In genomic region chr6:52305877-52306389, GRCm38 (mm10) we compare ENCODE assay signal across 8 mouse cellular contexts. TPM values are rescaled to one million over a fixed set of nuclear protein-coding genes. Genes with fewer than 3 reads are reported as not detected.
DNase-seq lines count a peak whose midpoint lies in the region; ATAC-seq and TF ChIP-seq lines count a peak whose summit lies in the region.

No protein-coding gene starts in this region.

- peak; percentile 77 for DNase-seq in ES-CJ7 (ENCODE audit: low read depth, low spot score)
- DNase-seq in gastrocnemius, postnatal 10 days: peak; percentile 64
- peak; percentile 88 for DNase-seq in hindbrain, postnatal 0 days (ENCODE audit: low spot score)
- peak; percentile 33 to 42 for DNase-seq in left cerebral cortex, adult 8-10 months (ENCODE audit: low spot score in 2 of 2)
- peak; percentile 72 to 76 for DNase-seq in lung, postnatal 4 days
- peak; percentile 59 to 80 for DNase-seq in right cerebral cortex, postnatal 10 days (ENCODE audit: low spot score in 2 of 2)
- DNase-seq in urinary bladder, postnatal 4 days (ENCODE audit: low spot score in 2 of 2): peak; percentile 54 to 71

- 0 out of 2 replicates have a peak overlapping the region, but pooled peaks have one; percentile 37 for H3K9ac ChIP-seq in hindbrain, postnatal 0 days (replicated peaks; ENCODE audit: low read length)

- no peaks in the 10 kb centered on the region for H3K4me1 ChIP-seq in hindbrain, postnatal 0 days (ENCODE audit: insufficient read depth, low read length)

- peak overlapping the region; percentile 46 for H3K4me3 ChIP-seq in hindbrain, postnatal 0 days (ENCODE audit: low read length)

- H3K9me3 ChIP-seq in hindbrain, postnatal 0 days (ENCODE audit: low read length): no peaks in the 10 kb centered on the region

- peak; percentile 85 for ATAC-seq in common myeloid progenitor, adult 5-6 weeks (replicated peaks; ENCODE audit: low read depth, poor library complexity, severe bottlenecking)
- peak; percentile 93 for ATAC-seq in hindbrain, postnatal 0 days

- TF ChIP-seq CTCF in hindbrain, postnatal 0 days (IDR thresholded peaks at IDR 0.05; ENCODE audit: low read depth): peak; percentile 88

- under 1% methylated on average over 30 of the region's 30 CpGs for WGBS in hindbrain, postnatal 0 days

- peak overlapping the region; percentile 76 for H3K4me2 ChIP-seq in hindbrain, postnatal 0 days (ENCODE audit: low read depth, low read length)

- H3K27me3 ChIP-seq in hindbrain, postnatal 0 days (ENCODE audit: insufficient read depth, low read length): peaks cover 53% of the 10 kb centered on the region

- no peak overlapping the region for H3K27ac ChIP-seq in hindbrain, postnatal 0 days

- no peaks in the 10 kb centered on the region for H3K36me3 ChIP-seq in hindbrain, postnatal 0 days (ENCODE audit: insufficient read depth, low read length)

RNA-seq across cellular contexts. Expression of gene Evx1, which starts 7.4 kb away (rescaled TPM):
- total RNA-seq in common myeloid progenitor, adult 5-6 weeks (2017): not detected in 2 replicates
- total RNA-seq in gastrocnemius, postnatal 10 days (2021): not detected
- total RNA-seq in hindbrain, postnatal 0 days (2014; rRNA removed): 2.0 and 6.2 TPM in 2 replicates
- polyA plus RNA-seq in hindbrain, postnatal 0 days (2015; fragmentation: Nextera tagmentation; extraction: Ambion mirVana): 1.3 and 2.1 TPM in 2 replicates
- total RNA-seq in left cerebral cortex, adult 8-10 months (2022): not detected

RNA-seq across cellular contexts. Expression of gene Hoxa13, which starts 45.3 kb away (rescaled TPM):
- total RNA-seq in common myeloid progenitor, adult 5-6 weeks (2017): not detected in 2 replicates
- 1 to 10 TPM; 1.3 to 1.6 TPM for total RNA-seq in gastrocnemius, postnatal 10 days (2021)
- total RNA-seq in hindbrain, postnatal 0 days (2014; rRNA removed): not detected in 2 replicates
- not detected in 2 replicates for polyA plus RNA-seq in hindbrain, postnatal 0 days (2015; fragmentation: Nextera tagmentation; extraction: Ambion mirVana)
- not detected for total RNA-seq in left cerebral cortex, adult 8-10 months (2022)

Comparison
In these comparisons a context has a peak if more than half of its experiments do, and no peak if none do; other contexts are left out.
1. DNase-seq: peak in every context shown above with its lines; median percentile 88 in hindbrain, postnatal 0 days; 77 in ES-CJ7; 74 in lung, postnatal 4 days; 70 in right cerebral cortex, postnatal 10 days; 64 in gastrocnemius, postnatal 10 days; 62 in urinary bladder, postnatal 4 days; 38 in left cerebral cortex, adult 8-10 months.